Mouse (Mus musculus) hindbrain, embryonic 13.5 days (tissue): ENCODE results near the gene Parp16. TPM values are rescaled to one million over a fixed set of nuclear protein-coding genes. Genes with fewer than 3 reads are reported as not detected.
"Not testable (repeated sequence)": the region's sequence is repeated elsewhere in the genome, so short reads cannot be mapped to it uniquely, and the experiment has no call there.

Experiments used
- ATAC-seq: fragments of 200-750 bp; cut with Nextera tagmentation; 2 replicates; pipeline ENCODE4 v1.8.0; 2017; ENCODE audit warnings: moderate TSS enrichment; ENCODE audit not compliant: low FRiP score
- H3K27ac ChIP-seq: fragments of 300-500 bp; sonication (generic); 2 replicates; pipeline ENCODE4 v1.5.1; 2015; ENCODE audit warnings: inconsistent platforms, mild to moderate bottlenecking, moderate library complexity
- H3K27me3 ChIP-seq: fragments of 300-500 bp; sonication (generic); 2 replicates; pipeline ENCODE4 v1.6.1; 2015; ENCODE audit warnings: mild to moderate bottlenecking, inconsistent platforms
- H3K36me3 ChIP-seq: fragments of 300-500 bp; sonication (generic); 2 replicates; pipeline ENCODE4 v1.6.1; 2015; ENCODE audit warnings: mild to moderate bottlenecking, inconsistent platforms
- H3K4me1 ChIP-seq: fragments of 300-500 bp; sonication (generic); replicated peaks from 2 replicates; pipeline ENCODE4 v1.6.1; 2015; ENCODE audit warnings: inconsistent platforms
- H3K4me2 ChIP-seq: fragments of 300-500 bp; sonication (generic); 2 replicates; pipeline ENCODE4 v1.6.1; 2015; ENCODE audit warnings: inconsistent platforms, mild to moderate bottlenecking, moderate library complexity
- H3K4me3 ChIP-seq: fragments of 300-500 bp; sonication (generic); 2 replicates; pipeline ENCODE4 v1.5.1; 2015; ENCODE audit warnings: mild to moderate bottlenecking, inconsistent platforms
- H3K9ac ChIP-seq: fragments of 300-500 bp; sonication (generic); 2 replicates; pipeline ENCODE4 v1.6.1; 2015; ENCODE audit warnings: mild to moderate bottlenecking, inconsistent platforms
- H3K9me3 ChIP-seq: fragments of 300-500 bp; sonication (generic); 2 replicates; pipeline ENCODE4 v1.6.1; 2016; ENCODE audit warnings: inconsistent platforms
- WGBS: fragments of 180-500 bp; shearing (Covaris S2); methylation state at CpG from one replicate; pipeline ENCODE4 v1.1.7; 2015; 5-methylcytosine and 5-hydroxymethylcytosine counted together
- polyA plus RNA-seq: library from polyadenylated mRNA; unstranded; fragments of >200 nt; fragmentation: Nextera tagmentation; extraction: Ambion mirVana; gene quantifications from 2 replicates; pipeline ENCODE4 v1.2.1, GENCODE M21; 2015

Parp16 gene
- polyA plus RNA-seq, 1 experiment from 2014 or later = 5.9 TPM

GRCm38 (mm10) chr9:65217661-65218060, 22.5 kb downstream of the Parp16 start:
- H3K9me3 ChIP-seq = no peaks in the 10 kb centered on the region
- WGBS = 72% methylated on average over 6 of the region's 6 CpGs
- H3K27ac ChIP-seq = no peak overlapping the region
- ATAC-seq = no peak
- H3K36me3 ChIP-seq = no peaks in the 10 kb centered on the region
- H3K4me1 ChIP-seq = peaks cover 19% of the 10 kb centered on the region
- H3K4me2 ChIP-seq = no peak overlapping the region
- peak overlapping the region; percentile 15; the same call in 1 of the 2 replicates for H3K9ac ChIP-seq
- H3K4me3 ChIP-seq = no peak overlapping the region
- no peaks in the 10 kb centered on the region for H3K27me3 ChIP-seq

- 73% methylated on average over 1 of the region's 1 CpGs for WGBS
- no peak overlapping the region for H3K4me3 ChIP-seq
- H3K36me3 ChIP-seq = no peaks in the 10 kb centered on the region
- H3K4me2 ChIP-seq = no peak overlapping the region
- H3K9me3 ChIP-seq = no peaks in the 10 kb centered on the region
- H3K4me1 ChIP-seq = peaks cover 19% of the 10 kb centered on the region
- no peak for ATAC-seq
- H3K27me3 ChIP-seq = no peaks in the 10 kb centered on the region
- no peak overlapping the region for H3K9ac ChIP-seq
- H3K27ac ChIP-seq = no peak overlapping the region
Observed at GRCm38 (mm10) chr9:65218916-65219315, 23.8 kb downstream of the Parp16 start.

DNA sequence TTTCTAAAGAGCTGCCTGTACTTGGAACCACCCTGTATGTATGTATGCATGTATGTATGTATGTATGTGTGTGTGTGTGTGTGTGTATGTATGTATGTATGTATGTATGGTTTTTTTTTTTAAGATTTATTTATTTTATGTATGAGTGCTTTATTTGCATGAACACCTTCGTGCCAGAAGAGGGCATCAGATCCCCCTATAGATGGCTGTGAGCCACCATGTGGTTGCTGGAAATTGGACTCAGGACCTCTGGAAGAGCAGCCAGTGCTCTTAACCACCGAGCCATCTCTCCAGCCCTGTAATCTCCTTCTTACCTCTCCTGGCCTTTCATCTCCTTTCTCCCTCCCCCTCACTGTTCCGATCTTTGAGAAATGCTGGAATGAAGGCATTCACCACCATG, 25.2 kb downstream of the Parp16 start:
- not testable (repeated sequence) for H3K4me3 ChIP-seq, H3K9me3 ChIP-seq, H3K27ac ChIP-seq, H3K27me3 ChIP-seq, ATAC-seq, H3K36me3 ChIP-seq, H3K9ac ChIP-seq, H3K4me2 ChIP-seq
- H3K4me1 ChIP-seq = peaks cover 16% of the 10 kb centered on the region
- WGBS = 57% methylated on average over 3 of the region's 3 CpGs

DNA sequence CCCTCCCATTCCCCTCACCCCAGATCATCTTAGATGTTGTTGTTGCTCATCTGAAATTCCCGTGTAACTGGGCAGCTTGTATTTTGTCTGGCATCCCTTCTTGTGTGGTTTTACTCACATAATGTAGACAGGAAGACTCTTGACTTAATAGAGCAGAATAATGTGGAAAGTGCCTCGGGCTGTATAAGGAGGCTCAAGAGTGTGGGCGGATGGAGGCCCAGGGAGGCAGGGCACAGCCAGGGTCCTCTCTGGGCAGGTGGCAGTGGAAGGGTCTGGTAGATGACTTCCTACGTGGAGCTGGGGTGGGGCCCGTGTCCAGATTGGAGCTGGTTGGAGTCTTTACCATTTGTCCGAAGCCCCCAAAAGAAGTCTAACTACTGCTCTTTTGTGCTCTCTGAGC, 28.8 kb downstream of the Parp16 start:
- H3K9me3 ChIP-seq = no peaks in the 10 kb centered on the region
- no peak overlapping the region for H3K4me3 ChIP-seq
- H3K4me2 ChIP-seq = no peak overlapping the region
- ATAC-seq = no peak
- no peaks in the 10 kb centered on the region for H3K27me3 ChIP-seq
- no peak overlapping the region for H3K27ac ChIP-seq
- no peak overlapping the region for H3K9ac ChIP-seq
- no peaks in the 10 kb centered on the region for H3K36me3 ChIP-seq
- H3K4me1 ChIP-seq = no peaks in the 10 kb centered on the region
- WGBS = 86% methylated on average over 6 of the region's 6 CpGs

DNA sequence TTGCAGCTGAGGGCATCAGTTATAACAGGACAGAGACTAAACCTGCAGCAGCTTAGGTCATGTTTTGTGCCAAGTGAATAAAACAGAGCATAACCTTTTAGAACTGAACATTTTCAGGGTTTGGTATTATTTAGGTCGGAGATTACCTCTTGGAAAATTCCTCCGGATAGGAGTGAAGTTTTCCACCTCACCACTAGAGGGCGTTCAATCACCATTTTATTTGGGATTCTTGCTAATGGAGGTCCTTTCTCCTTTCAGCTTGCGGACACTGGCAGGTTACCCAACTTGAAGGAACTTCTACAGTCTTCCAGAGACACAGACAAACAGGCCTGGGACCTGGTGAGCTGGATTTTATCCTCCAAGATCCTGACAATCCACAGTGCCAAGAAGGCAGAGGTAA, 30.6 kb downstream of the Parp16 start:
- no peak for ATAC-seq
- Histone ChIP-seq H3K4me1 (peaks cover 3% of the 10 kb centered on the region), H3K27ac (no peak overlapping the region), H3K4me3 (no peak overlapping the region), H3K27me3 (no peaks in the 10 kb centered on the region), H3K4me2 (no peak overlapping the region), H3K9ac (no peak overlapping the region), H3K36me3 (peaks cover 7% of the 10 kb centered on the region), H3K9me3 (no peaks in the 10 kb centered on the region)
- whole genome bisulfite sequencing = 39% methylated on average over 4 of the region's 4 CpGs

DNA sequence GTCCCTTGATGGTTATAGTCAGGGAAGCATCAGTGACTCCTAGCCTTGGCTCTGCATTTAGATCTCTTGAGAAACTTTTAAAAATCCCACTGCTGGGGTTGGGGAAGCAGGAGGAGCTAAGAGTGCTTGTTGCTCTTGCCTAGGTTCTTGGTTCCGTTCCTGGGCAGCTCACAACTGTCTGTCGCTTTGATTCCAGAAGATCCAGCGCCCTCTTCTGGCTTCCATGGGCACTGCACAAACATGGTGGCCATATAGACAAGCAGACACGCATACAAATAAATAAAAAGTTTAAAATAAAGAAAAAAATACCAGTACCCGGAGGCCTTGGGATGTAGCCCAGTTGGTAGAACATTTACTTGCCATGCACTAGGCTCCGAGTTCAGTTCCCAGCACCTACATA, 35.1 kb downstream of the Parp16 start:
- H3K4me1 ChIP-seq = peaks cover 15% of the 10 kb centered on the region
- WGBS = 66% methylated on average over 6 of the region's 6 CpGs
- no peak overlapping the region for H3K27ac ChIP-seq
- H3K4me3 ChIP-seq = no peak overlapping the region
- H3K4me2 ChIP-seq = no peak overlapping the region
- ATAC-seq = no peak
- no peaks in the 10 kb centered on the region for H3K27me3 ChIP-seq
- peaks cover 16% of the 10 kb centered on the region for H3K36me3 ChIP-seq
- H3K9me3 ChIP-seq = no peaks in the 10 kb centered on the region
- H3K9ac ChIP-seq = no peak overlapping the region

DNA sequence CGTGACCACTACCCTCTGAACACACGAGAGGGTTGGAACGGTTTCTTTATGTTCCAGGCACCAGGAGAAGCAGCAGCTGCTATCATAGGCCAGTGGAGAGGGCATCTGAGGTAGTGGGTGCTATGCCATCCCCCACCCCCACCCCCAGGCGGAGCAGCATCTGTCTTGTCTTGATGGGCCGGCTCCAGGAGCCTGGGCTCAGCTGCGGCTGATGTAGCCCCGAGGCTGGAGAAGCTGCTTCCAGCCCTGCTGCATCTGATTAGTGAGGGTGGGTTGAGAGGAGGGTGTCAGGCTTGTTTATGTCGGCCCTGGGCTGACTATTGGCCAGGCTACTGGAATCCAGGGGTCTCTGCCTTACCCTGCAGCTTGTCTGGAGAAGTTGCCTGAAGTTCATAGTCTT, 36.1 kb downstream of the Parp16 start:
- peaks cover 15% of the 10 kb centered on the region for H3K4me1 ChIP-seq
- no peak overlapping the region for H3K9ac ChIP-seq
- peaks cover 22% of the 10 kb centered on the region for H3K36me3 ChIP-seq
- no peak overlapping the region for H3K4me2 ChIP-seq
- peak overlapping the region; percentile 49 for H3K27ac ChIP-seq
- H3K4me3 ChIP-seq = no peak overlapping the region
- H3K27me3 ChIP-seq = no peaks in the 10 kb centered on the region
- WGBS = 32% methylated on average over 8 of the region's 8 CpGs
- no peaks in the 10 kb centered on the region for H3K9me3 ChIP-seq
- ATAC-seq = peak; percentile 76; the same call in 1 of the 2 replicates

DNA sequence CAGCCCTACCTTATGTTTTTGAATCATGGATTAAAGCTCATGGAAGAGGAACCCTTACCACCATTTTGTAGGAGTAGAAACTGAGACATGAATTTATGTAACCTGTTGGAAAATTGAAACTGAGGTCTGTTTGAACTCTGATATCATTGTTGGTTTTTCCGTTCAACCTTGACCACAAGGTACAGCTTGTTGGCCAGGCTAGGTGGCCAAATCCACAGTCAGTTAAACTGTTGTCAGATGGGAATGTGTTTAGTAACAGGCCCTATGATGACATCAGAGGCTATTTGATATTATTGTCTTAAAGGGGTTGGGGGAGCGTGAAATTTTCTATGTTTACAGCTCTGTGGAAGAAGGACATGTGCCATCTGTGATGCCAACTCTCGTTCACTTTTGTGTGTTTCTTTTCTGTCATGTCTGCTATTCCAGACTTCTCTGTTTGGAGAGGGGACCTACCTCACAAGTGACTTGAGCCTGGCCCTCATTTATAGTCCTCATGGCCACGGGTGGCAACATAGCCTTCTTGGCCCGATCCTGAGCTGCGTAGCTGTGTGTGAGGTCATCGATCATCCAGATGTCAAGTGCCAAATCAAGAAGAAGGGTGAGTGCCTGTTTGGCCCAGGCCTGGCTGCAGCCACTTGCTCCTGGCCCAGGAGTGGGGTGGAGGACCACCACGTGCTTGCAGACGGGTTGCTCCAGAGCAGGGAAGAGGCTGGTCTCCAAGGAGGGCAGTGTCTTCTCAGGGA, 38.3 kb downstream of the Parp16 start:
- 87% methylated on average over 9 of the region's 9 CpGs for WGBS
- H3K9ac ChIP-seq = no peak overlapping the region
- H3K27me3 ChIP-seq = no peaks in the 10 kb centered on the region
- H3K4me3 ChIP-seq = no peak overlapping the region
- peaks cover 23% of the 10 kb centered on the region for H3K36me3 ChIP-seq
- no peaks in the 10 kb centered on the region for H3K9me3 ChIP-seq
- H3K4me2 ChIP-seq = no peak overlapping the region
- H3K27ac ChIP-seq = no peak overlapping the region
- peaks cover 25% of the 10 kb centered on the region for H3K4me1 ChIP-seq
- ATAC-seq = no peak

DNA sequence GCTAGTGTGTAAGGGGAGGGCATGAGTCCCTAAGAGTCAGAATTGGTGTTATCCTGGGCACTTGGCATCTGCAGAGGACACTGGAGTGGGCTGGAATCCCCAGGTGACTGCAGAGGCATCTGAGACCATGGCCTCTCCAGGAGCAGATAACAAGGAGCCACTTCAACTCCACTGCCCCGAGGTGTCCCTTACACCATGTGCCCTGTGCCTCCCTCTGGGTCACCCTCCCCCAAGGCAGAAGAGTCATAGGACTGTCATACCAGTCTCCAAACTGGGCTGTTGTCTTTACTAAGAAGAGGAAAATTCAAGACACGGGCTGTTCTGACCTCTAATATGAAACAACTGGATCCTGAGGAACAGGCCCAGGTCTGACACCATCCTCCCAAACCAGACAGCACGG, 39.6 kb downstream of the Parp16 start:
- Histone ChIP-seq H3K27ac (no peak overlapping the region), H3K9ac (no peak overlapping the region), H3K36me3 (peaks cover 23% of the 10 kb centered on the region), H3K4me1 (peaks cover 28% of the 10 kb centered on the region), H3K9me3 (no peaks in the 10 kb centered on the region), H3K4me2 (no peak overlapping the region), H3K27me3 (no peaks in the 10 kb centered on the region), H3K4me3 (no peak overlapping the region)
- WGBS = 84% methylated on average over 3 of the region's 3 CpGs
- ATAC-seq = no peak

DNA sequence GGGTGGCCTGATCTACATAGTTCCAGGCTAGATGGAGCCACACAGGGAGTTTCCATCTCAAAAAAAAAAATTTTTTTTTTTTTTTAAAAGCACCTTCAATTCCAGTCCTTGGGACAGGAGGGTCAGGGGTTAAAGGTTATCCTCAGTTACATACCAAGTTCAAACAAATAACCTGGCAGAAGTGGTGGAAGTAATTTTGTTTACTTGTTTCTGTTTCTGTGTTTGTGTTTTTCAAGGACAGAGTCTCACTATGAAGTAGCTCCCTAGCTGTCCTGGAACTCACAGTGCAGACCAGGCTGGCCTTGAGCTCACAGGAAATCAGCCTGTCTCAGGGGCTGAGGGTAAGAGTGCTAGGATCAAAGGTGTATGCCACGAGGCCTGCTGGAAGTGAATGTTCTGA, 40.4 kb downstream of the Parp16 start:
- peaks cover 16% of the 10 kb centered on the region; the same call in 1 of the 2 replicates for H3K36me3 ChIP-seq
- H3K4me1 ChIP-seq = peaks cover 30% of the 10 kb centered on the region
- H3K4me3 ChIP-seq = no peak overlapping the region
- H3K27me3 ChIP-seq = no peaks in the 10 kb centered on the region
- H3K9ac ChIP-seq = no peak overlapping the region
- 43% methylated on average over 1 of the region's 1 CpGs for WGBS
- no peak overlapping the region for H3K27ac ChIP-seq
- no peaks in the 10 kb centered on the region for H3K9me3 ChIP-seq
- no peak overlapping the region for H3K4me2 ChIP-seq
- ATAC-seq = no peak

DNA sequence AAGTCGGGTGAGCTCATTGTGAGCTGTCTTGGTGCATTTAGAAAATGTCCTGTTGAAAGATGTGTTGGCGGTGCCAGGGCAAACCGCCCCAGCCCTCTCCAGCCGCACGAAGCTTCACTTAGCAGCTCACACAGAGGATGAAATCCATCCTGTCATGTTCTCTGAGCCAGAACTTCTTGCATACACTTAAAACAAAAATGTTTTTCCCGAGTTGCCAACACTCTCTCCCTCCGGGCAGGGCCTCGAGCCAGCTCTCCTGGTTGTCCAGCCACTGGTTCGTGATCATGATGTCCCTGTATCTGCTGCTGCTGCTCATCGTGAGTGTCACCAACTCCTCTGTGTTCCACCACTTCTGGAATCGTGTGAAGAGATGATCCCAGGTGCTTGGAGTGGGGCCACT, 42.5 kb downstream of the Parp16 start:
- H3K4me1 ChIP-seq = peaks cover 18% of the 10 kb centered on the region
- H3K27ac ChIP-seq = peak overlapping the region; percentile 8; the same call in 1 of the 2 replicates
- H3K9ac ChIP-seq = no peak overlapping the region
- no peak overlapping the region for H3K4me2 ChIP-seq
- no peak for ATAC-seq
- H3K36me3 ChIP-seq = peaks cover 16% of the 10 kb centered on the region; the same call in 1 of the 2 replicates
- H3K4me3 ChIP-seq = no peak overlapping the region
- WGBS = 78% methylated on average over 11 of the region's 11 CpGs
- no peaks in the 10 kb centered on the region for H3K27me3 ChIP-seq
- H3K9me3 ChIP-seq = no peaks in the 10 kb centered on the region

DNA sequence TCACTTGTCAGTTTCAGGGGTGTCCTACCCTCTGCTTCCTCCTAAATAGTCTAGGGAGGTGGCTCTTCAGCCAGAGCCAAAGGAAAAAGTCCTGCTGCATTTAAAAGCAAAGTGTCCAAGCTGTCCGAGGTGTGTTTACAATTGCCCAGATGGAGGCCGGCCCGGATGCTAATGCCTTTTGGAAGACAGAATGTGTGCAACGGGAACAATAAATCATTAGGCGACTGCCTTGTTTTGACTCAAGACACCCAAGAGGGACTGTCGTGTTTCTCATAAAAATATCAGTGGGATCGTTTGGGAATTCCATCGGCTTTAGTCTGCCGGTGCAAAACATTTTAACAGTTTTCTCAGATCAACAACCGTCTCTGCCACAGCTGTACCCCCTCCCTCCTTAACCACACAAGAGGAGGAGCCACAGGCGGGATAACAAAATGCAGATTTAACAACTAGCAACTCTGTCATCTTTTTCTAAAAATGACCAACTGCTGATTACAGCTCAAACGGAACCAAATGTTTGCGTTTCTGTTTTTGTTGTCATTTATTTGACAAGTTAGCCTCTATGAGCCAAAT, 43.1 kb downstream of the Parp16 start:
- H3K4me1 ChIP-seq = peaks cover 23% of the 10 kb centered on the region
- ATAC-seq = no peak
- peak overlapping the region; percentile 8; the same call in 1 of the 2 replicates for H3K27ac ChIP-seq
- H3K4me3 ChIP-seq = no peak overlapping the region
- H3K27me3 ChIP-seq = no peaks in the 10 kb centered on the region
- WGBS = 54% methylated on average over 13 of the region's 13 CpGs
- H3K9ac ChIP-seq = 0 out of 2 replicates have a peak overlapping the region, but pooled peaks have one; percentile 25
- no peaks in the 10 kb centered on the region for H3K9me3 ChIP-seq
- H3K36me3 ChIP-seq = peaks cover 16% of the 10 kb centered on the region; the same call in 1 of the 2 replicates
- no peak overlapping the region for H3K4me2 ChIP-seq

DNA sequence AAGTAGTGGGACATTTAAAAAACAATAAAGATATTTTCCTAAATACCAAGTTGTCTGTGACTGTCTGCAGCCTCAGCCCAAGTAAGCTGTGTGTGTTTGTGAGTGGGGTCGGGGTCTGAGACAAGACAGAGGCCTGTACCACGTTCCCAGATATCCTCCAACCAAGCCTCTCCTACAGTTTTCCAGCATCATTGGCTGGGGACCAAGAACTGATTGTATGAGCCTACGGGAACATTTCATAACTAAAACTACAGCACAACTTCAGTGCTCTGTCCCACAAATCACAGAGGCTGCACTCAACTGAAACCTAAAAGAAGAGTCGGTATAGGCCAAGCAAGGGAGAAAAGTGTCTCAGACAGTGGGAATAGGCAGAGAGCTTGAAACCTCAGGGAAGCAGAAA, 44.0 kb downstream of the Parp16 start:
- ATAC-seq = no peak
- Histone ChIP-seq H3K27me3 (no peaks in the 10 kb centered on the region), H3K4me2 (no peak overlapping the region), H3K36me3 (peaks cover 14% of the 10 kb centered on the region; the same call in 1 of the 2 replicates), H3K27ac (no peak overlapping the region), H3K9me3 (no peaks in the 10 kb centered on the region), H3K4me1 (peaks cover 32% of the 10 kb centered on the region), H3K9ac (no peak overlapping the region), H3K4me3 (no peak overlapping the region)
- WGBS = 94% methylated on average over 4 of the region's 4 CpGs
